Mouse (Mus musculus) layer of hippocampus, postnatal 36 days (tissue): ENCODE results near the gene Lcp1. TPM values are rescaled to one million over a fixed set of nuclear protein-coding genes. Genes with fewer than 3 reads are reported as not detected.
"Not testable (repeated sequence)": the region's sequence is repeated elsewhere in the genome, so short reads cannot be mapped to it uniquely, and the experiment has no call there.

ENCODE experiments used
- DNase-seq, 2 experiments: peaks; one replicate each; pipeline ENCODE4 v3.0.0; 2022
- total RNA-seq, 2 experiments: library from RNA; stranded (reverse); gene quantifications; 2 replicates each; pipeline ENCODE4 v1.2.3; 2021

The Lcp1 gene
- total RNA-seq, result 1 to 10 TPM; 6.8 to 6.9 TPM

DNA sequence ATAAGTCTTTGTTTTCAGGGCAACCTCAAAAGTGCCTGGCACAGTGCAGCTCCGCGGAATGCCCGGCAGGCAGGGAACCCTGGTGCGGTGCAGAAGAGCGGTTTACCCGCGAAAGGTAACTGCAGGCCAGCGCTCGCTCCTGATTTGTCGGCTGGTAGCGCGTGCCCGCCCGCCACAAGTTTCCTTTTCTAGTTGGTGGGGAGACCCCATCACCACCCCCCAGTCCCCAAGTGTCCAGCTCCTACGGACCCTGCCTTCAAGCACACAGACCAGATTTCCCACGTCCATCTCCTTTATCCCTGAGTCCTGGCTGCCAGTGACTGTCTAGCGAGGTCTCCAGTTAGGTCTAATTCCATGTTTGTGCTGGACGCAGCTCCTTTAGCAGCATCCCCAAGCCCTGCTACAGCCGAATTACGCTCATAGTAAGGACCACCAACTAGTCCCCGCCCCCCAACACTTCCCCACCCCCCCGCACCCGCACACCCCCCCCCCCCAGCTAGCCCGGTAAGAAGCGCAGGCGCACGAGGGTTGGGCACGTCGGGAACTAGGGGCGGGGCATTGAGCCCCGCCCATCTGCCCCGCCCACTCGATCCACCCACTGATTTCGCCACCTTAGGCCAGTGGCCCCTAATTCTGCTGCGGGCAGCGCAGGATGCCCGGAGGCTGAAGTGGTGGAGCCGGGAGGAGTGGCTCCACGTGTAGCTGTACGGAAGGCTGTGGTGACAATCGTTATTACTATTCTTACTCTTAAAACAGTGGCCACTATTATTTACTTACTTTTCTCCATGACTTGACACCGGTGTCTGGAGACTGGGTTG, at the start of gene Lcp1, which contains the start of gene Lrrc63:
TSS of gene Lcp1 (plus strand) at position 601 of the 818 bp plus-strand sequence.
TSS of gene Lrrc63 (minus strand) at position 381 of the 818 bp plus-strand sequence.
- DNase-seq, result peak; percentile 54 to 63

DNA sequence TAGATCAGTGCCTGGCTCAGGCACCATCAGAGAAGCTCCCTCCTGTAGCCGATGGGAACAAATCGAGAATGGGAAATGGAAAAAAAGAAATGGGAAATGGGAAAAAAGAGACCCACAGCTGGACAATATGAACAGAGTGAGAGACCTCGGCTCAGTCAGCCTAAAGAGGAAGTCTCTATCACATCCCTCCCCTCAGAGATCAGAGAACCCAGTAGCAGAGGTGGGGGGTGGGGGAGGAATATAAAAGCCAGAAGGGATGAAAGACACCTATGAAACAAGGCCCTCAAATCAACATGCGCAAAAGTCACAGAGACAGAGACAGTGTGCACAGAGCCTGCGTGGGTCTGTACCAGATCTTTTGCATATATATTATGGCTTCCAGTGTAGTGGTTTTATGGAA, 27.9 kb upstream of the Lcp1 start:
- no peak for DNase-seq

DNA sequence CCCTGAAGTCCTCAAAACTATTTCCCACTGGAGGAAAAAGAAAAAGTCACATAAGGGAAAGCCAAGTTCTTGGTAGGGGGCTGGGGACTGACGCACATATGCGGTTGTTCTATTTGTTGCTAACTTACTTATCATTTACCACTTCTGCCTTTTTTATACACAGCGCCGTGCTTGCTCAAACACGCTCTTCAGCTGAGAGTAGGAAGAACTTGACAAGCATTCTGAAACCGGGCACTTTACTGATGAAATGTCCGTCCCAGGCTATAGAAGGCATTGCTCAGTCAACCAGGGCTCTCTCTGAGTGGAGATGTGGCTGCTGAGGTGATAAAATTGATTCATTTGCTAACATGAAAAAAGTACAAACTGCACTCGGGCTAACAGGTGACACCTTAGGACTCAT, 9.2 kb upstream of the Lcp1 start:
- no peak for DNase-seq

DNA sequence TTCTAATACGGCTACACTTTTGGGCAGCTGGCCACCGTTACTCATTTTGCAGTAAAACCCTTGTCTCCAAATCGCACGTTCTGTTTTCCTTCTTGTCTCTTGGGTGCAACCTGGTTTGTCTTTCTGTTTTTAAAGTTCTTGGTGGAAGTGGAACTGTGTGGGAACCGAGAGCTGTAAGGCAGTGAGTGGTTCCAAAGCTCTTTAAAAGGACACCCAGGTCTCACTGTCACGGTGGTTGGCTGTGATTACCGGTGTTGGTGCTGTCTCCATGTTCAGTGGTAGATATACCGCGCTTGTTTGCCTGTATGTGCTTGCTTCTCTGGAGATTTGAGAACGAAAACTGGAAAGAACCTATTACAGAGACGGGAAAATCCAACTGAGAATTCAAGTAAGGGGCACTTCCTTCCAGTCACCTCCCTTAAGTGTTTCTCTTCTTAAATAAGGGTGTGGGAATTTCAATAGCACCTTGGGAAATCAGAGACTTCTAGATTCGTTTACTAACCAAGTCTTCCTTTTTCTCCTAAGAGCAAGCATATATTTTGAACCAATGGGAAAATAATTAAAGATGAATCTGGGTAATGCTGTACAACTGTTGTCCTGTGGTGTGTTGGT, 529 bp downstream of the Lcp1 start:
- no peak for DNase-seq

DNA sequence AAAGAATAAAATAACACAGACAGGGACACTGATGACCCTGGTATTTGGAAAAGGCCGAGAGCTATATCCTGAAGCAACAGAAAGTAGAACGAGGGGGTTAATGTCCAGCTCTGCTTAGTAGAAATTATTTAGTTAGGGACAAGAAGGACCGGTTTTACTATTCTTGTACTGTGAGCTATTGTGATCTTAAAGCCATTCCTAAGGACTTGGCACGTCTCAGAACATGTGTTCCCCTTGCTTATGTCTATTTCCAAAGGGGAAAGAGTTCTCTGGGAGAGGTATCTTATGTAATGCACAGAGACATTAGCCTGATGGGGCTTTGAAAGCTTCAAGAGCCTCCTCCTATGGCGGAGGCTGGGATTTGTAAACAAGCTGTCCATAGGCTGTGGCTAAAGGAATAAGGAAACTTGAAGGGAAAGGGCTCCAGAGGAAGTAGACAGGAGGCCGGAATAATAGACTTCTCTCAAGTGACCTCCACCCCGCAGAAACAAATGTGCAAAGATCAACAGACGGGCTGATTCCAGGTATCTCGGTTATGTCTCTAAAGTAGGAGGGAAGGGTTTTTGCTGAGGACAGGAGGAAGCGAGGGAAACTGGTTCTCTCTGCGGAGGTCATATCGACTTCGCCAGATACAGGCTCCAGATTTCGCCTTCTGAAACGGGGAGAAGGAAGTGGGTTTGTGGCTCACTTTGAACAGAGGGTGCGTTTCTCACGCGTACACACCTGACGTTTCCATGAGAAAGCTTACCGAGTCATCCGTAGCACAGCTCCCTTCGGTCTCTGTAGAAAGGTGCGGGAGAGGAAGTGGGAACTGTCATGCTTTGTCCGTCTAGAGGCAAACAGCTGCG, 5.4 kb downstream of the Lcp1 start:
- no peak for DNase-seq

DNA sequence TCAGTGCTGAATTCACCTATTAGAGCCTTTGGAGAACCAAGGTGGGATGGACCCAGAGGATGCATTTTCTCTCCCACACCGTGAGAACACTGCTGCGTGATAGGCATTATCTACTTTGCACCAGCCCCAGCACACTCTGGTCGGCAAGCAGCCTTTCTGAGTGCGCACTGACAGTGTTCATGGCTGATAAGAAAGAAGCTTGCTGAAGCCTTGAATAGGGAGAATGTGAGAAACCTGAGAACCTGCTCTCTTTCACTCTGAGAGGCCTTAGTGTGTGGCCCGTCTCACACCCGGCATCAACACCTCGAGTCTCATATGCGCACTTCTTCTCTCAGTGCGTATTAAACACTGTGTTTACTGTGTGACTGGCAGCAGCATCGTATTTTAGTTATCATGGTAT, 7.6 kb downstream of the Lcp1 start:
- DNase-seq, result no peak

DNA sequence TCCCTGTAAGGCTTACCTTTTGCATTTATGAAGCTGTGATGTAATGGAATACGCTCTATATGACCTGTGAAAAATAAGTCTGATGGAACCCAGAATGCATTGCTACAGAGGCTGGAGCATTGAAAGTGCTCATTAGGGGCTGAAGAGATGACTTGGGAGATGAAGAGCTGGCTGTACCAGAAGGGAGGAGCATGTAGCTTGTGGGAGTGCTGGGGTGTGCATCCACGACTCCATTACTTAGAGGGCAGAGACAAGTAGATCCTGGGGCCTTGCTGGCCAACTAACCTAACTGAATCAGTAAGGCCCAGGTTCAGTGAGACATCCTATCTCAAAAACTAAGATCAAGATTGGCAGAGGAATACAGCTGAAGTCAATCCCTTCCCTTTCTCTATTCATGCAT, 8.3 kb downstream of the Lcp1 start:
- DNase-seq, result no peak

DNA sequence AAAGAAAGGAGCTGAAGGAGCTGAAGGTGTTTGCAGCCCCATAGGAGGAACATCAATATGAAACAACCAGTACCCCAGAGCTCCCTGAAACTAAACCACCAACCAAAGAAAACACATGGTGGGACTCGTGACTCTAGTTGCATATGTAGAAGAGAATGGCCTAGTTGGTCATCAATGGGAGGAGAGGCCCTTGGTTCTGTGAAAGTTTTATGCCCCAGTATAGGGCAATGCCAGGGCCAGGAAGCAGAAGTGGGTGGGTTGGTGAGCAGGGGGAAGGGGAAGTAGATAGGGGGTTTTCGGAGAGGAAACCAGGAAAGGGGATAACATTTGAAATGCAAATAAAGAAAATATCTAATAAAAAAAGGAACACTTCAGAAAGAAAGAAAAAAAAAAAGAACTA, 16.8 kb downstream of the Lcp1 start:
- DNase-seq, result not testable (repeated sequence)

DNA sequence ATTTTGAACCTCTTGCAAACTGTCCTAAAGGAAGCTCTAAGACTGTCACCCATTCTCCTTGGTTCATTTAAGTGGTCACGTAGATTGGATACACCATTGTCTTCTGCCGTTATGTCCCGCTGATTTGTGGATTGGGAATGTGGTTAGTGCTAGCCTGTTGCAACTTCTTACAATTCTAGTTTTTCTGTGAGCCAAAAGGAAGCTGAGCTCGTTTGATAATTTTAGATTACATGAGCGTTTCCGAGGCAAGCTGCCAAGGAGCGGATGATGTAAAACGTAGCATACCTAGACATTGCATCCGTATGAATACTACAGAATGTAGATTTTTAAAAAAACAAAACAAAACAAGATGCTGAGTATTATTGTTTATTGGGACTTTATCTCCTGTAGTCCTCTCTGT, 17.3 kb downstream of the Lcp1 start:
- DNase-seq, result no peak

DNA sequence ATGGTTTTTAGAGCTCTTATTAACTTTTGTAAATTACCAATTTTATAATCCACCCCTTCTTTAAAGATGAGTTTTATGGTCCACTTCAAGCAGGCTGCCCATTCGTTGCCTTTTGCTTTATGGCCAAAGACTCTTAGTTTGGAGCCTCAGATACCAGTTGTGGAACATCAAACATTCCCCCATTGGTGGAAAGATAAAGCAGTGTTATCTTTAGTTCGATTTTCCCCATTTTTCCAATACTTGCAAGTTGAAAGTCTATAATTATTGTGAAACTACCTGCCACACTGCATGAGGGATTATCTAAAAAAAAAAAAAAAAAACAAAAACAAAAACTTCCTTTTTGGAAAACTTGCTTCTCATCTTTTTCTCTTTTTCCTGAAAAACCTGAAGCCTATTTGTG, 19.8 kb downstream of the Lcp1 start:
- no peak for DNase-seq

DNA sequence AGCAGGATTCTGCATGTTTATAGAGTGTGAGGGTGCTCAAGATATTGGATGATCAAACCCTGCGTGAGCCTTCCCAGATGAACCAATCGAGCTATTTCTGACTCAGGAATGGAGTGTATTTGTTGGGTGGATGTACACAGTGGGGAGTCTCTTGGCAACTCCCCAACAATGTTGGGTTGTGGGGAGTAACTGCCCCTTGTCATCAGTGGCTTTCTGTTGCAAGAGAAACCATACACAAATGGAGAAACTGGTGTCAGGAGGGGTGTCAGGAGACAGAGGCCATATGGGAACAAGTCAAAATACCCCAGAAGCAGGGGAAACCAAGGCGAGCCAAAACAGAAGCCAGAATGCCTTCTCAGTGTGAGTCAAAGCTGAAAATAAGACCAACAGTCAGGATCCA, 20.2 kb downstream of the Lcp1 start:
- no peak for DNase-seq

DNA sequence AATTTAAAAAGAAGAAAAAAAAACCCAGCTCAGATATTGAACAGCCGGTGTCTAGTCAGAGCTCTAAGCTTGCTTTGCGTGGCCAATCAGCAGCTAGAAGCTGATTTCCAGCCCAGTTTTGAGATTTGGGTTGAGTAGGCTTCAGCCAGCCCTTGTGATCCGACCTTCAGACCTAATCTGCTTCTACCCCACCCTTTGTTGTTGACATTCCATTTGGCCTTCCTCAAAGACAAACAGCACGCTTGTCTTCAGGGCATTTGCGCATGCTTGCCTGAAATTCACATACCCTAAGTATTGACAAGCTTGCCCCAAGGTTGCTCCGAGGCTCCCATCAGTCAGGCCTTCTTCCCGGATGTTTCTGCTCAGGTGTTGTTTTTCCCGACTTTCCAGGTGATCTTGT, 23.6 kb downstream of the Lcp1 start:
- no peak for DNase-seq

DNA sequence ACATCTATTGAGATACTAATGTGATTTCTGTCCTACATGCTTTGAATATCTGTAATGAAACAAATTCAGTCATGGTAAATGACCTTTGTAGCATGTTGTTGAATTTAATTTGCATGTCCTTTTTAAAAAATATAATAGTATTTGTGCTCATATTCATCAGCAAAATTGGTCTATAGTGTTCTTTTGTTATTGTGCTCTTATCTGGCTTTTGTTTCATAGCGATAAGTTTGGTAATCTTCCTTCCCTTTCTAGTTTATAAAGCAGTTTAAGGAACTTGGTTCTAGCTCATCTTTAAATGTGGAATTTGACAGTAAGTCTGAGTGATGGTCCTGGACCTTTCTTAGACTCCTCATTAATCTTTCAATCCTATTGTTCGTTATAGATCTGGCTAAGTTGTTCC, 28.5 kb downstream of the Lcp1 start:
- no peak for DNase-seq

DNA sequence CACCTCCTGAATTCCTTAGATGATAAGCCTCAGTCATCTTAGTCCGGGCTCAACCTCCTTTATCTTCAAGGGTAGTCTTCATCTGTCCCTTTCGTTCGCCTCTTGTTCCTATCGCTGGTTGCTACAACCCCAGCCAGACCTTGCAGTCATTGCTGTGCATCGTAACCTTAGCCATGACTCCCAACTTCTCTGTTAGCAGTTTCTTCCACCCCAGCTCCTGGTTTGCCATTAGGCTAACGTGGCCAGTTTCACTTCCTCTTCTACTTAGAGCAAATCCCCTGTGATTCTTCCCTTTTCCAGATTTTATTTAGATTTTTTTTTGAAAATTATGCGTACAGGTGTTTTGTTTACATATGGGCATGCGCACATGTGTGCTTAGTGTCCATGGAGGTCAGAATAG, 33.0 kb downstream of the Lcp1 start:
- DNase-seq, result no peak

DNA sequence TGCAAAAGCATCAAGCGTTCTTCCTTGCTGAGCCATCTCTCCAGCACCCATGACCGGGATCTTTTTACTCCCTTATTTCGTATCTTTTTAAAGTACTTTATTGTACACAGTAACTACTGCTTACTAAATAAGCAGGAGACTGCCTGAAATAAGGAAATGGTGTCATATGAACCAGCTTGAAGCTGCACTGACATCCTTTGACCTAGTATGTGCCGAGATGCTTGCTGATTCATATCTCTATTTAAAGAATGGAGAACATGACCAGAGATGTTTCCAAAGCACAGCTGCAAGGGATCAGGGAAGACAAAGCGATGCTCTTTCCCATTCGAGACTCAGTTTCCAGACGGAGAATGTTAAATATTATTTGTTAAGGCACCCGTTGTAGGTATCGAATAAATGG, 33.4 kb downstream of the Lcp1 start:
- DNase-seq, result no peak

DNA sequence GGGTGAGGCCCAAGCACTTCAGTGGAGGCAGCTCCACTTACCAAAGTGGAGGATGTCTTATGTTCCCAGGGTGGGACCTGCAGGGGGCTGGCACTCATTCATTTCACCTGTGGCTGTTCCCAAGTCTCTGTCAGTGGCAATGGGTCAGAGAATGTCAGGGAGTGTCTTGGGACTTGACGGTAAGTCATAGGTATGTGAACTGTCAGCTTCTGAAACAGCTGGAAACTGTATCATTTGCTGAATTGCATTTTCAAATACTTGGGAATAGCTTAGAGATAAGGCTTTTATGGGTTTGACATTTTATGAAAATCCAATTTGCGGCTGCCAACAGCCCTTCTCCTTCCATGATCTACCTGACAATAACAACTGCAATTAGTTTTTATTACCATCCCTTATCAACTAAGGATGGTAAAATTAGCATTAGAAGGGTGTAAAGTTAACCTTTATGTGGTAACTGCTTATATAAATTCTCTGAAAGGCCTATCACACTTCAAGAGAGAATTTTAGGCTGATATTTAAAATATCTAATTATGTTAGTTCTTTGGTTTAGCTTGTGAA, 34.8 kb downstream of the Lcp1 start:
- no peak for DNase-seq

DNA sequence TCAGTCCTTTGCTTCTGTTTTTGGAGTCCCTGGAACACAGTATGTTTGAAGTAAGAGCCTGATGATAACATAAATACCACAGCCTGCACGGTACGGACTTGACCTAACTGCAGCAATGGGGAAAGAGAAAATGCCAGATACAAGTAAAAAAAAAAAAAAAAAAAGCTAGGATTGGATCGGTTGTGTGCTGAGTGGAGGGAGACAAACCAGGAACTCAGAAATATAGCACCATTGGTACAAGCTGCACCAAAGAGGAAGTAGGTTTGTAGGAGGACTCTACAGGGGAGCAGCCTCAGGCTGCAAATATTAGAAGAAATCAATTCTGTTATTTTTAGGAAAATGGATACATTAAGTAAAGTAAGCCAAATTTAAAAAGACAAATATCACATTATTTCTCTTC, 37.6 kb downstream of the Lcp1 start:
- DNase-seq, result no peak

DNA sequence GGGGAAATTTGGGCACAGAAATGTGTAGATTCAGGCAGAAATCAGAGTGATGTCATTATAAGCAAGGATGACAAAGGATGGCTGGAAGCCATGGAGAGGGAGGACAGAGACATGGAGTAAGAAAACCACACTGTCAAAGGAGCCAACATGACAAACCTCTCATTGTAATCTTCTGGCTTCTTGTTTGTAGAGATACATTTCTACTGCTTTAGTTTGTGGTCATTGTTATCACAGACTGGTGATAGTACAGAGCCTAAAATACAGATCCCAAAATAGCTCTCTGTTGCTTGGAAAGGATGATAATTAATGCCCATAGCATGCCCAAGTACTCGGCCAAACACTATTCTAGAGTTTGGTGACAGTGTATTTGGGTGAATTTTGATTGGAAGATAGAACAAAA, 39.6 kb downstream of the Lcp1 start:
- no peak for DNase-seq

DNA sequence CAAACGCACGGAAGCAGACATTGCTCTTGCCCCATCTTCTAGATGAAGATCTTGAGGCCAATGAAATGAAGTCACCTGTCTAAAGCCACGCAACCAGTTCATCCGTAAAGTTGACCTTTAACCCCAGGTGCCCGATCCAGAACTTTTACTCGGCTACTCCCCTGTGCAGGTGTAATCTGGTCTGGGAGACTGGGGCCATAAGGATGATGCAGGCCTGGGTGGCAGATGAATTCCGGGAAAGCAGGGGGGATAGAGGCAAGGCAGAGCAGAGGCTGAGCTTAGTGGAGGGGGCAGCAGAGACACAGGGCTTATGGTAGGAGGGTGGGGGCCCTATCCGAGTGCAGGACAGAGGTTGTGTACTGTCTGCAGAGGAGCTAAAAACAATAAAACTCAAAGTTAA, 43.4 kb downstream of the Lcp1 start:
- no peak for DNase-seq

DNA sequence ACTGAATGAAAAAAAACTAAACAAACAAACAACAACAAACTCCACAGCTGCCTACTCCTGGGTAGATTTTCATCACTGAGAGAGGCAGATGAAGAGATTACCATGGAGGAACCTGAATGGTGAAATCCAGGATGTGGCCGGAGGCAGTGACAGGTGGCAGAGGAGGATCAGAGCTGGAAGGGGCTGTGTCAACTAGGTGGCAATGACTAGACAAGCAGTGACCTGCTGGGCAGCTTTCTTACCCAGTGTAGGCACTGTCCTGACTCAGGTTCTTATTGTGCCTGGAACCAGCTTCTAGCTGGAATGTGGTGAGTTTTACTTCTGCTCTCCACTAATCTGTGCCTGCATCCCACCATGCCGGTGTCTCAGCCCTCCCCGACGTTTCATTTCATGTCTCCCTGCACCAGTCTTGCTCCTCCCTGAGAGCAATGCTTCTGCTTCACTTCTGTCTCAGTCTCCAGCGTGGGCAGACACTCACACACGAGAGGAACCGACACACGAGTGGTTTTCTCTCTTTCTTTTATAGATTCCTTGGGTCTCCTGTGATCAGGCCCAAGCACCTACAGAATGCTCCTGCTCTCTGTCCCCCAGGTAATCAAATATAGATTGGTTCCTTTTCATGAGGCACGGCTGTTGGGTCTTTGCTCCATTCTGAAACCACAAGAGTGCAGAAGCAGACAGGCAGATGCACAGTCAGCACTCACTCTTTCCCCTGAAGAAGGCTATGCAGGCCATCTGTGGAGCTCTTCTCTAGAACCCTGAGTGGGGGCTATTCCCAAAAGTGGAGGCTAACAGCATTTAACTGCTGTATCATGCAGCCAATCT, 44.0 kb downstream of the Lcp1 start:
- no peak for DNase-seq

DNA sequence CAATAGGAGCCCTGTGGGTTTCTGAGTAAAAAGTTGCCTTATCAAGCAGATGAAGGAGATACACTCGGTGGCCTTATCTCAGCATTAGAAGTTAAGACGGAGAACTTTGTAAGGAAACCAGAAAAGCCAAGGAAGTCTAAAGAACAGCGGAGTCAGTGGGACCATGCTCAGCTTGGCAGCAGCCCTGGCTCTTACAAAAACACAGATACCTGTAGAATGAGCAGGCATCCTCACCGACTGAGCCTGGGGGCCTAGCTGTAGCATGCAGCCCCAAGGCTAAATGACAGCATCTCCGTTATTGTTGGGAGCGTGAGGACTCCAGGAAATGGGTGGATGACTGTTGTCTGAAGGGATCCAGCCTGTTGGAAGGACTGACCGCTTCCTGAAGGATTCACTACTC, 44.9 kb downstream of the Lcp1 start:
- no peak for DNase-seq

DNA sequence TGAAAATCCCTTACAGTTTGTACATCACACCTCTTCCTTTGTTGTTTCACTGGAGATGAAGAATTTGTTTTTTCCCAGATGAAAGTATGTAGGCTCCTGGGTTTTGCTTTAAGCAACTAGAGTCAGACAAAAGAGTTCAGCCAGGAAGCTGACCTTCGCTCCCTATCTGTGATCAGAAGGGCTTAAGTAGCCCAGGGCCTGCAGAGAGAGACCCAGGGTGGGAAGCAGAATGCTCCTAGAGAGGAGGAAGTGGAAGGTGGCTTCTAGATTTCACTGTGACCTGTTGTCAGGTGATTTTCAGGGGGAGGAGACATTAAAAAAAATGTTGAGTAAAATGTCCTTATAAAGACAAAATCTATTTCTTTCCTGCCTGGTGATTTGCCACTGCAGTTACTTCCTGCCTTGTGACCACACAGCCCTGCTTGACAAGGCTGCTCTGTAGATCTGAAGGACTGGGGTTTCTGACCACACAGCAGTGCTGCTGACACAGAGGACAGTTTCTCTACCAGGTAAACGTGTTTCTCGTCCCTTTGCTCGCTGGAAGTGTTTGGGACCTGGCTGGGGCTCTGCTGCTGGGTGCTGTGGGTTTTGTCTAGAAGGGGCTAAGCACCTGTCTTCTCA, 45.6 kb downstream of the Lcp1 start:
- DNase-seq, result no peak
